Mouse (Mus musculus) testis, adult 2 months (tissue): ENCODE results near the gene AC131692.1.
"Not testable (repeated sequence)": the region's sequence is repeated elsewhere in the genome, so short reads cannot be mapped to it uniquely, and the experiment has no call there.

Source experiments
- CTCF ChIP-seq: fragments of 200-500 bp; IDR thresholded peaks from 2 replicates; pipeline ENCODE4 v1.5.1; 2012; ENCODE audit warnings: low read depth, mild to moderate bottlenecking, inconsistent platforms, low read length, moderate library complexity; ENCODE audit not compliant: control insufficient read depth, insufficient read depth, insufficient replicate concordance
- POLR2A ChIP-seq: fragments of 200-500 bp; IDR thresholded peaks from 2 replicates; pipeline ENCODE4 v1.6.1; 2012; ENCODE audit warnings: low read depth, mild to moderate bottlenecking, inconsistent platforms, low read length, moderate library complexity; ENCODE audit not compliant: control insufficient read depth

GRCm38 (mm10) chr19:6130414-6131128, 36.4 kb downstream of the AC131692.1 start:
- not testable (repeated sequence) for TF ChIP-seq CTCF, POLR2A
